Mouse (Mus musculus): Measurements from ENCODE around the gene Tirap.

GRCm38 (mm10) chr9:35204421-35204820 is 4.3 kb upstream of the Tirap start:
- TF ChIP-seq EP300 (optimal IDR thresholded peaks at IDR 0.05) (no peak), CTCF (IDR thresholded peaks at IDR 0.05; ENCODE audit: low read depth) (no peak)

Measured in stomach, postnatal 0 days (tissue).